Mouse (Mus musculus) cortical plate, adult 2 months (tissue): ENCODE measurements at regions not wholly inside any gene's neighbourhood (a gene's known extent, or its start where the extent isn't known, plus 50 kb on each side); places are given as distances from the start of the nearest gene placed in this dataset.

Experiments
- CTCF ChIP-seq: fragments of 200-500 bp; IDR thresholded peaks from 2 replicates; pipeline ENCODE4 v1.5.1; 2011; ENCODE audit warnings: mild to moderate bottlenecking, control low read depth, low read length; ENCODE audit not compliant: insufficient read depth; ENCODE audit errors: extremely low read depth
- POLR2A ChIP-seq: fragments of 200-500 bp; IDR thresholded peaks from 2 replicates; pipeline ENCODE4 v1.6.1; 2011; ENCODE audit warnings: mild to moderate bottlenecking, low read length, control low read depth; ENCODE audit not compliant: insufficient read depth; ENCODE audit errors: extremely low read depth

DNA sequence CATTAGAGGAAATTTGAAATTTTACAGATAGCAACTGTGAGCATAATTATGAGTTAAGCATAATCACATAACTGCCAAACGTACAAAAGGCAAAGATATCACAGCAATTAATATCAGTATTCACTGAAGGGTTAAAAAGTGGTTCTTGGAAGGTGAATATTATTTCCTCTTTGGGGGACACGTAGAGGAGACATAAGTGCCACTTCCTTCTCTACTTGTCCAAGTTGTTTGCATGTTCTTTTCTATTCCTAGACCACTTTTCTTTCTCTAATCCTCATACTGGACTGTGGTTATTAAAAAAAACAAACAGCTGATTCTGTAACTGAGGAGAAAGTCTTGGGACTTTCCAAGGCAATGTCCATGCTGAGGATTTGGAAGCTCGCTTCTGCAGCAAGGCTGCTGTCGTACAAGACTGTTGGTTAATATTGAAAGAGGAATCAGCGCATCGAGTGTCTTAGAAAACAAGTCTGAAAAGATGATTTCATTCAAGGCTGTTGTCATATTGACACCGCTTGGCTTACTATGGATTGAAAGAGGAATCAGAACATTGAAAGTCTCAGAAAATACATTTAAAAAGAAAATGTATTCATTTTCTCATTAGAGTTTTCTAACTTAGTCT is 61.7 kb upstream of the Tent5a start:
- no peak for TF ChIP-seq CTCF
- TF ChIP-seq POLR2A, result no peak
